Mouse (Mus musculus) lung, postnatal 10 days (tissue): ENCODE data around the gene Dock6.
"Not testable (repeated sequence)": the region's sequence is repeated elsewhere in the genome, so short reads cannot be mapped to it uniquely, and the experiment has no call there.

Experiments
- DNase-seq: peaks from one replicate; pipeline ENCODE4 v3.0.0; 2021

Dock6 gene

GRCm38 (mm10) chr9:21803986-21804644 lies 48.3 kb downstream of the Dock6 start:
- DNase-seq = peak; percentile 95

GRCm38 (mm10) chr9:21801591-21801990 lies 50.8 kb downstream of the Dock6 start:
- DNase-seq = no peak

GRCm38 (mm10) chr9:21801121-21801520 lies 51.3 kb downstream of the Dock6 start:
- DNase-seq = no peak

- no peak for DNase-seq
Observed at GRCm38 (mm10) chr9:21799010-21799350, 53.5 kb downstream of the Dock6 start.

- peak; percentile 93 for DNase-seq
Observed at GRCm38 (mm10) chr9:21798345-21799009, 54.0 kb downstream of the Dock6 start, which contains the start of gene Kank2. Kank2 (minus strand) TSS chr9:21798744.

- DNase-seq = peak; percentile 83
Observed at GRCm38 (mm10) chr9:21797921-21798344, 54.5 kb downstream of the Dock6 start.

GRCm38 (mm10) chr9:21796919-21797318 lies 55.5 kb downstream of the Dock6 start:
- DNase-seq = no peak

- DNase-seq = peak; percentile 54
Observed at GRCm38 (mm10) chr9:21796259-21796658, 56.2 kb downstream of the Dock6 start.

GRCm38 (mm10) chr9:21795579-21795978 lies 56.9 kb downstream of the Dock6 start:
- no peak for DNase-seq

GRCm38 (mm10) chr9:21794925-21795324 lies 57.5 kb downstream of the Dock6 start:
- DNase-seq = no peak

GRCm38 (mm10) chr9:21794344-21794834 lies 58.0 kb downstream of the Dock6 start:
- no peak for DNase-seq

GRCm38 (mm10) chr9:21793507-21793906 lies 58.9 kb downstream of the Dock6 start:
- not testable (repeated sequence) for DNase-seq

- DNase-seq = peak; percentile 87
Observed at GRCm38 (mm10) chr9:21792644-21793043, 59.8 kb downstream of the Dock6 start.

GRCm38 (mm10) chr9:21791861-21792260 lies 60.6 kb downstream of the Dock6 start:
- DNase-seq = peak; percentile 91

- no peak for DNase-seq
Observed at GRCm38 (mm10) chr9:21788234-21788633, 64.2 kb downstream of the Dock6 start.

- no peak for DNase-seq
Observed at GRCm38 (mm10) chr9:21787654-21788053, 64.8 kb downstream of the Dock6 start.

- DNase-seq = peak; percentile 84
Observed at GRCm38 (mm10) chr9:21786906-21787305, 65.5 kb downstream of the Dock6 start.

GRCm38 (mm10) chr9:21786309-21786708 lies 66.1 kb downstream of the Dock6 start:
- DNase-seq = not testable (repeated sequence)

GRCm38 (mm10) chr9:21784517-21785307 lies 67.7 kb downstream of the Dock6 start:
- DNase-seq = peak; percentile 62

GRCm38 (mm10) chr9:21781657-21782468 lies 70.6 kb downstream of the Dock6 start:
- no peak for DNase-seq

- DNase-seq = no peak
Observed at GRCm38 (mm10) chr9:21777726-21778125, 74.7 kb downstream of the Dock6 start.

GRCm38 (mm10) chr9:21774353-21774752 lies 78.1 kb downstream of the Dock6 start:
- DNase-seq = no peak

- DNase-seq = not testable (repeated sequence)
Observed at GRCm38 (mm10) chr9:21773396-21773795, 79.0 kb downstream of the Dock6 start.
